Mouse (Mus musculus) thymus, adult 2 months (tissue): ENCODE data around the gene Polr2h. TPM values are rescaled to one million over a fixed set of nuclear protein-coding genes. Genes with fewer than 3 reads are reported as not detected.

Source experiments
- DNase-seq: peaks from one replicate; pipeline ENCODE4 v3.0.0; 2021
- H3K27ac ChIP-seq: fragments of 200-500 bp; 2 replicates; pipeline ENCODE4 v1.5.1; 2012; ENCODE audit warnings: low read length, control low read depth; ENCODE audit not compliant: control insufficient read depth, insufficient read depth
- H3K27me3 ChIP-seq: fragments of 200-500 bp; 2 replicates; pipeline ENCODE4 v1.6.1; 2012; ENCODE audit warnings: mild to moderate bottlenecking, low read length, moderate library complexity, mixed read lengths; ENCODE audit not compliant: control insufficient read depth, insufficient read depth
- H3K36me3 ChIP-seq: fragments of 200-500 bp; 2 replicates; pipeline ENCODE4 v1.6.1; 2012; ENCODE audit warnings: mild to moderate bottlenecking, low read length, moderate library complexity; ENCODE audit not compliant: control insufficient read depth, insufficient read depth
- H3K4me1 ChIP-seq: fragments of 200-500 bp; replicated peaks from 2 replicates; pipeline ENCODE4 v1.6.1; 2012; ENCODE audit warnings: low read length; ENCODE audit not compliant: control insufficient read depth, insufficient read depth
- H3K4me3 ChIP-seq: fragments of 200-500 bp; 2 replicates; pipeline ENCODE4 v1.5.1; 2012; ENCODE audit warnings: mild to moderate bottlenecking, low read length, control low read depth, moderate library complexity; ENCODE audit not compliant: control insufficient read depth, insufficient read depth
- CTCF ChIP-seq: fragments of 200-500 bp; IDR thresholded peaks from 2 replicates; pipeline ENCODE4 v1.5.1; 2012; ENCODE audit warnings: mild to moderate bottlenecking, control low read depth, low read length, moderate library complexity, borderline replicate concordance; ENCODE audit not compliant: control insufficient read depth, poor library complexity, insufficient read depth; ENCODE audit errors: extremely low read depth
- POLR2A ChIP-seq: fragments of 200-500 bp; IDR thresholded peaks from 2 replicates; pipeline ENCODE4 v1.6.1; 2012; ENCODE audit warnings: mild to moderate bottlenecking, low read length, control low read depth, moderate library complexity; ENCODE audit not compliant: control insufficient read depth, poor library complexity, insufficient read depth; ENCODE audit errors: extremely low read depth
- WGBS: fragments of 180-500 bp; shearing (Covaris S2); methylation state at CpG from one replicate; pipeline ENCODE4 v1.1.7; 2018; 5-methylcytosine and 5-hydroxymethylcytosine counted together
- polyA plus RNA-seq: library from polyadenylated mRNA; depleted of rRNA; stranded (reverse); fragments of >200 nt; gene quantifications from 2 replicates; pipeline ENCODE4 v1.2.3, GENCODE M21; 2012; rRNA removed

Polr2h gene
- polyA plus RNA-seq, 1 experiment: 32.9 TPM

DNA sequence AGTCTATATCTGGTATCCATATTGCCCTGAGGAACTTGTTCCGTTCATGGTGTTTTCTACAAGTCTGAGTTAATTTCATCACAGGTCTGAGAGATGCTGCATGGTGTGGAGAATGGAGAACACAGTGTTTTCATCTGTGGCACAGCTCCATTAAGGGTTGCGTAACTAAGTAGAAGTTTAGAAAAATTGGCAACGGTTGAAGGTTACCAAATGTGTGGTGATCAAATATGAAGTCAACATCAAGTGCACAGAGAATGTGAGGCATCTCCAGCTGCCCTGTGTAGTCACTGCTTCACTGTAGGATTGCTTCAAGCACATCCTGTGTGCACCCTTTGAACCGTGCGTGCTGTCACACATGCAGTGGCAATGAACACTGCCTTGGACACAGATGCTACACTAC is 38.6 kb downstream of the Polr2h start:
- no peaks in the 10 kb centered on the region for H3K27me3 ChIP-seq
- 89% methylated on average over 5 of the region's 5 CpGs for WGBS
- no peak overlapping the region for H3K4me3 ChIP-seq
- no peak overlapping the region for H3K27ac ChIP-seq
- DNase-seq: no peak
- TF ChIP-seq CTCF (no peak), POLR2A (no peak)
- no peaks in the 10 kb centered on the region for H3K36me3 ChIP-seq
- no peaks in the 10 kb centered on the region for H3K4me1 ChIP-seq

DNA sequence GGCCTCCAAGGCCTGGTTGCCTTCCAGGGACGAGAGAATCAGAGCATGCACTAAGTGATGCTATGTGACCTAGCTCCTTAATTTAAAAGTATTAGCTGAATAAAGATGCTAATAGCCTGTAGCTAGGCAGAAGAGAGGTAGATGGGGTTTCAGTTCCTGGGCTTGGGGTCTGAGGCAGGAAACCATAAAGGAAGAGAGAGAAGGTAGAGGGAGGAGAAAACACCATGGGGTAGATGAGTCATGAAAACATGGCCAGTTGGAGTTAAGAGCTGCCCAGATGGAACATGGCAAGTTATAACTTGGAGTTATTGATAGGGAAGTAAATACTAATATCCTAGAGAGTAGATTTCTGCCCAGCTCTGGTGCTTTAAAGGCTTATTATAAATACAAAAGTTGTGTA is 39.9 kb downstream of the Polr2h start:
- no peak for DNase-seq
- Histone ChIP-seq H3K4me3 (no peak overlapping the region), H3K27me3 (no peaks in the 10 kb centered on the region), H3K27ac (no peak overlapping the region), H3K36me3 (no peaks in the 10 kb centered on the region), H3K4me1 (no peaks in the 10 kb centered on the region)
- 73% methylated on average over 1 of the region's 1 CpGs for WGBS
- TF ChIP-seq CTCF: no peak
- TF ChIP-seq POLR2A: no peak

- TF ChIP-seq POLR2A (no peak), CTCF (no peak)
- DNase-seq: peak; percentile 28
- Histone ChIP-seq H3K27me3 (no peaks in the 10 kb centered on the region), H3K4me3 (no peak overlapping the region), H3K4me1 (no peaks in the 10 kb centered on the region), H3K27ac (no peak overlapping the region), H3K36me3 (no peaks in the 10 kb centered on the region)
- 8% methylated on average over 3 of the region's 3 CpGs for whole genome bisulfite sequencing
Measured at GRCm38 (mm10) chr16:20761681-20762080, 44.2 kb downstream of the Polr2h start.

DNA sequence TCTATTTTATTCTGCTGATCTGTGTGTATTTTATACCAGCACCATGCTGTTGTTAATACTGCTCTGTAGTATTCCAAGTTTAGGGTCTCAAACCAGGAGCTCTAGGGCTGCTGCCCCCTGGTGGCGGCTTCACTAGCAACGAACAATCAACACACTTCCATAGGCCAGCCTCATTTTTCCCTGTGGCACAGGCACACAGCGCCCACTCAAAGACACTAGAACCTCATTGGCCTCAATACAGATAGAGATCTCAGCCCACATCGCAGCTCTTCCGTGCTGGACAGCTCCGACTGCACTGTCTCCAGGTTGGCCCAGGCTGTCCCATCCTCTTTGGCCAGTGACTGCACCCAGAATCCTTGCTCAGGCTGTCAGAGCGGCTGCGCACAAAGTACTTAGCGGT is 47.8 kb downstream of the Polr2h start:
- 47% methylated on average over 9 of the region's 9 CpGs for WGBS
- Histone ChIP-seq H3K27me3 (no peaks in the 10 kb centered on the region), H3K27ac (no peak overlapping the region), H3K4me1 (no peaks in the 10 kb centered on the region), H3K4me3 (no peak overlapping the region), H3K36me3 (no peaks in the 10 kb centered on the region)
- TF ChIP-seq CTCF: peak; percentile 66; the same call in 1 of the 2 replicates
- no peak for TF ChIP-seq POLR2A
- DNase-seq: peak; percentile 48

Other genes with a start within 250 kb of the Polr2h start
- 40.7 and 44.7 TPM in 2 replicates for gene Eif2b5, start 218.8 kb upstream of the Polr2h start, polyA plus RNA-seq
- gene Dvl3, start 200.7 kb upstream of the Polr2h start, polyA plus RNA-seq: 42.7 and 49.5 TPM in 2 replicates
- 512 and 578 TPM in 2 replicates for gene Ap2m1, start 182.2 kb upstream of the Polr2h start, polyA plus RNA-seq
- 60.9 and 70.8 TPM in 2 replicates for gene Abcf3, start 169.1 kb upstream of the Polr2h start, polyA plus RNA-seq
- 0.03 and 0.15 TPM in 2 replicates for gene Vwa5b2, start 128.2 kb upstream of the Polr2h start, polyA plus RNA-seq
- 21.3 and 24.0 TPM in 2 replicates for gene Eef1akmt4, start 106.1 kb upstream of the Polr2h start, polyA plus RNA-seq
- not detected in 2 replicates for gene Gm49333, start 106.1 kb upstream of the Polr2h start, polyA plus RNA-seq
- gene Alg3, start 105.9 kb upstream of the Polr2h start, polyA plus RNA-seq: 35.0 and 35.4 TPM in 2 replicates
- gene Camk2n2, start 96.4 kb upstream of the Polr2h start, polyA plus RNA-seq: 3.5 TPM in 2 replicates
- 0.32 and 0.42 TPM in 2 replicates for gene Ece2, start 87.8 kb upstream of the Polr2h start, polyA plus RNA-seq
- gene Psmd2, start 66.0 kb upstream of the Polr2h start, polyA plus RNA-seq: 101 and 104 TPM in 2 replicates
- 618 and 639 TPM in 2 replicates for gene Eif4g1, start 49.4 kb upstream of the Polr2h start, polyA plus RNA-seq
- 6.9 and 8.9 TPM in 2 replicates for gene Fam131a, start 24.4 kb upstream of the Polr2h start, polyA plus RNA-seq
- gene Clcn2, start 81 bp downstream of the Polr2h start, polyA plus RNA-seq: 40.5 and 42.1 TPM in 2 replicates
- gene Chrd, start 15.5 kb downstream of the Polr2h start, polyA plus RNA-seq: 3.6 and 3.7 TPM in 2 replicates
- gene Thpo, start 16.8 kb downstream of the Polr2h start, polyA plus RNA-seq: 0.69 and 1.0 TPM in 2 replicates